Mouse (Mus musculus) hindbrain, embryonic 13.5 days (tissue): ENCODE measurements at regions not wholly inside any gene's neighbourhood (a gene's known extent, or its start where the extent isn't known, plus 50 kb on each side); places are given as distances from the start of the nearest gene placed in this dataset.

Experiments
- ATAC-seq: fragments of 200-750 bp; cut with Nextera tagmentation; 2 replicates; pipeline ENCODE4 v1.8.0; 2017; ENCODE audit warnings: moderate TSS enrichment; ENCODE audit not compliant: low FRiP score
- H3K27ac ChIP-seq: fragments of 300-500 bp; sonication (generic); 2 replicates; pipeline ENCODE4 v1.5.1; 2015; ENCODE audit warnings: inconsistent platforms, mild to moderate bottlenecking, moderate library complexity
- H3K27me3 ChIP-seq: fragments of 300-500 bp; sonication (generic); 2 replicates; pipeline ENCODE4 v1.6.1; 2015; ENCODE audit warnings: mild to moderate bottlenecking, inconsistent platforms
- H3K36me3 ChIP-seq: fragments of 300-500 bp; sonication (generic); 2 replicates; pipeline ENCODE4 v1.6.1; 2015; ENCODE audit warnings: mild to moderate bottlenecking, inconsistent platforms
- H3K4me1 ChIP-seq: fragments of 300-500 bp; sonication (generic); replicated peaks from 2 replicates; pipeline ENCODE4 v1.6.1; 2015; ENCODE audit warnings: inconsistent platforms
- H3K4me2 ChIP-seq: fragments of 300-500 bp; sonication (generic); 2 replicates; pipeline ENCODE4 v1.6.1; 2015; ENCODE audit warnings: inconsistent platforms, mild to moderate bottlenecking, moderate library complexity
- H3K4me3 ChIP-seq: fragments of 300-500 bp; sonication (generic); 2 replicates; pipeline ENCODE4 v1.5.1; 2015; ENCODE audit warnings: mild to moderate bottlenecking, inconsistent platforms
- H3K9ac ChIP-seq: fragments of 300-500 bp; sonication (generic); 2 replicates; pipeline ENCODE4 v1.6.1; 2015; ENCODE audit warnings: mild to moderate bottlenecking, inconsistent platforms
- H3K9me3 ChIP-seq: fragments of 300-500 bp; sonication (generic); 2 replicates; pipeline ENCODE4 v1.6.1; 2016; ENCODE audit warnings: inconsistent platforms
- WGBS: fragments of 180-500 bp; shearing (Covaris S2); methylation state at CpG from one replicate; pipeline ENCODE4 v1.1.7; 2015; 5-methylcytosine and 5-hydroxymethylcytosine counted together

- WGBS: 72% methylated on average over 6 of the region's 6 CpGs
- no peaks in the 10 kb centered on the region for H3K36me3 ChIP-seq
- H3K9ac ChIP-seq: no peak overlapping the region
Measured at GRCm38 (mm10) chr7:136088785-136089184, 372.6 kb upstream of the Mki67 start.

GRCm38 (mm10) chr7:136094681-136095360 is 378.7 kb upstream of the Mki67 start:
- H3K27me3 ChIP-seq: no peaks in the 10 kb centered on the region
- WGBS: 53% methylated on average over 14 of the region's 14 CpGs
- H3K4me2 ChIP-seq: peak overlapping the region; percentile 5; the same call in 1 of the 2 replicates
- H3K9me3 ChIP-seq: no peaks in the 10 kb centered on the region
- no peak for ATAC-seq
- H3K9ac ChIP-seq: no peak overlapping the region
- peak overlapping the region; percentile 13; the same call in 1 of the 2 replicates for H3K27ac ChIP-seq
- peaks cover 10% of the 10 kb centered on the region for H3K4me1 ChIP-seq
- H3K4me3 ChIP-seq: no peak overlapping the region
- no peaks in the 10 kb centered on the region for H3K36me3 ChIP-seq

More at GRCm38 (mm10) chr7:136088785-136089184, 372.6 kb upstream of the Mki67 start:
- no peak for ATAC-seq
- Histone ChIP-seq H3K27ac (no peak overlapping the region), H3K27me3 (0 out of 2 replicates have a peak, but pooled peaks cover 4% of the 10 kb centered on the region), H3K4me2 (no peak overlapping the region), H3K9me3 (no peaks in the 10 kb centered on the region), H3K4me1 (peaks cover 9% of the 10 kb centered on the region), H3K4me3 (no peak overlapping the region)

GRCm38 (mm10) chr7:136104021-136104420 is 387.9 kb upstream of the Mki67 start:
- no peak overlapping the region for H3K9ac ChIP-seq
- ATAC-seq: no peak
- H3K9me3 ChIP-seq: no peaks in the 10 kb centered on the region
- no peak overlapping the region for H3K4me3 ChIP-seq
- H3K27ac ChIP-seq: no peak overlapping the region
- no peak overlapping the region for H3K4me2 ChIP-seq
- no peaks in the 10 kb centered on the region for H3K4me1 ChIP-seq
- H3K27me3 ChIP-seq: no peaks in the 10 kb centered on the region
- H3K36me3 ChIP-seq: no peaks in the 10 kb centered on the region
- 88% methylated on average over 4 of the region's 4 CpGs for WGBS

GRCm38 (mm10) chr7:136112163-136112562 is 396.0 kb upstream of the Mki67 start:
- Histone ChIP-seq H3K36me3 (no peaks in the 10 kb centered on the region), H3K4me3 (no peak overlapping the region), H3K27me3 (no peaks in the 10 kb centered on the region), H3K27ac (no peak overlapping the region), H3K9me3 (no peaks in the 10 kb centered on the region), H3K4me2 (no peak overlapping the region), H3K9ac (no peak overlapping the region), H3K4me1 (no peaks in the 10 kb centered on the region)
- ATAC-seq: no peak
- WGBS: 38% methylated on average over 6 of the region's 6 CpGs

- no peaks in the 10 kb centered on the region for H3K9me3 ChIP-seq
- no peaks in the 10 kb centered on the region for H3K36me3 ChIP-seq
- H3K4me3 ChIP-seq: no peak overlapping the region
- no peaks in the 10 kb centered on the region for H3K27me3 ChIP-seq
- H3K4me2 ChIP-seq: no peak overlapping the region
- no peak overlapping the region for H3K27ac ChIP-seq
- ATAC-seq: no peak
- no peak overlapping the region for H3K9ac ChIP-seq
- H3K4me1 ChIP-seq: no peaks in the 10 kb centered on the region
- 37% methylated on average over 7 of the region's 7 CpGs for WGBS
Measured at GRCm38 (mm10) chr7:136120930-136121329, 404.8 kb upstream of the Mki67 start.

- 97% methylated on average over 1 of the region's 1 CpGs for WGBS
- Histone ChIP-seq H3K4me2 (no peak overlapping the region), H3K36me3 (no peaks in the 10 kb centered on the region), H3K4me1 (no peaks in the 10 kb centered on the region), H3K4me3 (no peak overlapping the region), H3K9ac (no peak overlapping the region), H3K27ac (no peak overlapping the region), H3K9me3 (no peaks in the 10 kb centered on the region), H3K27me3 (no peaks in the 10 kb centered on the region)
- no peak for ATAC-seq
Measured at GRCm38 (mm10) chr7:136121406-136121805, 405.2 kb upstream of the Mki67 start.

- Histone ChIP-seq H3K36me3 (no peaks in the 10 kb centered on the region), H3K9me3 (no peaks in the 10 kb centered on the region), H3K4me2 (no peak overlapping the region), H3K27me3 (no peaks in the 10 kb centered on the region), H3K4me3 (no peak overlapping the region), H3K4me1 (peaks cover 3% of the 10 kb centered on the region; the same call in 1 of the 2 replicates), H3K9ac (no peak overlapping the region), H3K27ac (no peak overlapping the region)
- no peak for ATAC-seq
- WGBS: 78% methylated on average over 2 of the region's 2 CpGs
Measured at GRCm38 (mm10) chr7:136124786-136125185, 408.6 kb upstream of the Mki67 start.

- WGBS: 93% methylated on average over 3 of the region's 3 CpGs
Measured at GRCm38 (mm10) chr7:136126393-136126792, 410.2 kb upstream of the Mki67 start.

GRCm38 (mm10) chr7:136127576-136127975 is 411.4 kb upstream of the Mki67 start:
- 77% methylated on average over 2 of the region's 2 CpGs for WGBS
- H3K27me3 ChIP-seq: no peaks in the 10 kb centered on the region
- no peak overlapping the region for H3K9ac ChIP-seq
- no peaks in the 10 kb centered on the region for H3K36me3 ChIP-seq
- no peak for ATAC-seq
- no peak overlapping the region for H3K27ac ChIP-seq
- H3K4me3 ChIP-seq: no peak overlapping the region
- H3K4me1 ChIP-seq: peaks cover 13% of the 10 kb centered on the region
- no peak overlapping the region for H3K4me2 ChIP-seq
- no peaks in the 10 kb centered on the region for H3K9me3 ChIP-seq

More at GRCm38 (mm10) chr7:136126393-136126792, 410.2 kb upstream of the Mki67 start:
- H3K9me3 ChIP-seq: no peaks in the 10 kb centered on the region
- no peaks in the 10 kb centered on the region for H3K27me3 ChIP-seq
- H3K36me3 ChIP-seq: no peaks in the 10 kb centered on the region
- no peak for ATAC-seq
- no peak overlapping the region for H3K4me2 ChIP-seq
- H3K27ac ChIP-seq: no peak overlapping the region
- no peak overlapping the region for H3K9ac ChIP-seq
- peaks cover 13% of the 10 kb centered on the region for H3K4me1 ChIP-seq
- H3K4me3 ChIP-seq: no peak overlapping the region

- Histone ChIP-seq H3K27ac (no peak overlapping the region), H3K9me3 (no peaks in the 10 kb centered on the region)
- no peak for ATAC-seq
Measured at GRCm38 (mm10) chr7:136129721-136130123, 413.6 kb upstream of the Mki67 start.

GRCm38 (mm10) chr7:136130666-136131239 is 414.6 kb upstream of the Mki67 start:
- Histone ChIP-seq H3K4me2 (no peak overlapping the region), H3K4me1 (peaks cover 18% of the 10 kb centered on the region), H3K4me3 (no peak overlapping the region), H3K36me3 (no peaks in the 10 kb centered on the region), H3K9ac (no peak overlapping the region), H3K9me3 (no peaks in the 10 kb centered on the region), H3K27me3 (no peaks in the 10 kb centered on the region), H3K27ac (no peak overlapping the region)
- 44% methylated on average over 10 of the region's 10 CpGs for WGBS
- no peak for ATAC-seq

More at GRCm38 (mm10) chr7:136129721-136130123, 413.6 kb upstream of the Mki67 start:
- Histone ChIP-seq H3K27me3 (no peaks in the 10 kb centered on the region), H3K4me2 (no peak overlapping the region), H3K4me3 (no peak overlapping the region), H3K36me3 (no peaks in the 10 kb centered on the region), H3K4me1 (peaks cover 16% of the 10 kb centered on the region), H3K9ac (no peak overlapping the region)
- WGBS: 39% methylated on average over 7 of the region's 7 CpGs

GRCm38 (mm10) chr7:136132976-136133375 is 416.8 kb upstream of the Mki67 start:
- Histone ChIP-seq H3K9me3 (no peaks in the 10 kb centered on the region), H3K4me3 (no peak overlapping the region), H3K4me1 (peaks cover 21% of the 10 kb centered on the region), H3K4me2 (no peak overlapping the region), H3K9ac (no peak overlapping the region), H3K27ac (no peak overlapping the region), H3K36me3 (no peaks in the 10 kb centered on the region), H3K27me3 (no peaks in the 10 kb centered on the region)
- WGBS: 60% methylated on average over 2 of the region's 2 CpGs
- ATAC-seq: no peak

GRCm38 (mm10) chr7:136136666-136137065 is 420.5 kb upstream of the Mki67 start:
- 85% methylated on average over 1 of the region's 1 CpGs for WGBS
- H3K27me3 ChIP-seq: 0 out of 2 replicates have a peak, but pooled peaks cover 2% of the 10 kb centered on the region
- no peaks in the 10 kb centered on the region for H3K9me3 ChIP-seq
- H3K36me3 ChIP-seq: no peaks in the 10 kb centered on the region
- H3K4me1 ChIP-seq: peaks cover 8% of the 10 kb centered on the region; the same call in 1 of the 2 replicates
- H3K4me3 ChIP-seq: no peak overlapping the region
- H3K4me2 ChIP-seq: no peak overlapping the region
- no peak for ATAC-seq
- no peak overlapping the region for H3K27ac ChIP-seq
- no peak overlapping the region for H3K9ac ChIP-seq
